Mouse (Mus musculus) fat pad, adult 2 months (tissue): ENCODE data around the gene Pigyl.
A peak's percentile ranks its signal among the peaks of the same experiment; 100 is the strongest.

ENCODE experiments used
- DNase-seq: peaks from one replicate; pipeline ENCODE4 v3.0.0-alpha.2; 2011; ENCODE audit warnings: low read depth, low spot score; ENCODE audit errors: extremely low read depth

Gene Pigyl

DNA sequence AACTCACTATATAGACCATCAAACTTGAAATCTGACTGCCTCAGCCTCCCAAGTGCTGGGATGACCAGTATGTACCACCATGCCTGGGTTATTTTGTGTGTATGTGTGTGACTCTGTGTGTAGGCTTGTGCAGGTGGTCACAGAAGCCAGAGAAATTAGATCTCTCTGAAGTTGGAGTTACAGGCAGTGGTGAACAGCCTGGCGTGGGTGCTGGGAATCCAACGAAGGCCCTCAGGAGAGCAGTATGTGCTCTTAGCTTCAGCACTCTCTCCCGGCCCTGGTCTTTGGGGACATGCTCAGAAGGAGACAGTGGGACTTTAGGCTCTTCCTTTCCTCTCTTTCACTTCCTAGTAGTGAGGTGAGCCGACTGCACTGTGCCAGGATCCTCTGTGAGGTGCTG, 15.7 kb downstream of the Pigyl start:
- DNase-seq, result no peak

- no peak for DNase-seq
Measured at GRCm38 (mm10) chr9:22188025-22188611, 31.5 kb downstream of the Pigyl start, which contains the start of gene Zfp872. Gene Zfp872, plus strand, starts transcription at chr9:22188090.

DNA sequence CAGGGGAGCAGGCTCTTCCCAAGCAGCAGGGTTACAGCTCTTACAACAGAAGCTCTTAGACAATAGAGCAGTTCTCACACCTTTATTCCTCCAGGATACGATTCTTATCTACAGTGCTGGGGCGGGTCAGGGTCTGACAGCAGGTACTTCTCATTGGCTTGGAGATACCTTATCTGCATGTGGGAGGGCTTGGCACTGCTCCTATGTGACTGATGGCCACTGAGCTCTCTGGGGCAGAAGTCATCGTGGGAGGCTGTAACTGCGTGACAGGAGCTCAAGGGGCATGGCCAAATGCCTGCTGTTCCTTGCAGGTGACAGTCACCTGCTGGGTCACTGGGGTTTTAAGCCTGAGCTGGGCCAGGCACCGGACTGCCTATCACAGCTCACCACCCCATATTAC, 39.8 kb downstream of the Pigyl start:
- DNase-seq, result peak; percentile 97
